Mouse (Mus musculus) cerebellum, adult 2 months (tissue): ENCODE results near the gene Utp20.

Experiments
- CTCF ChIP-seq: fragments of 200-500 bp; IDR thresholded peaks from 2 replicates; pipeline ENCODE4 v1.5.1; 2011; ENCODE audit warnings: low read depth, mild to moderate bottlenecking, control low read depth, low read length, moderate library complexity, borderline replicate concordance; ENCODE audit not compliant: insufficient read depth
- POLR2A ChIP-seq: fragments of 200-500 bp; IDR thresholded peaks from 2 replicates; pipeline ENCODE4 v1.6.1; 2011; ENCODE audit warnings: low read length, control low read depth, borderline replicate concordance; ENCODE audit not compliant: insufficient read depth

DNA sequence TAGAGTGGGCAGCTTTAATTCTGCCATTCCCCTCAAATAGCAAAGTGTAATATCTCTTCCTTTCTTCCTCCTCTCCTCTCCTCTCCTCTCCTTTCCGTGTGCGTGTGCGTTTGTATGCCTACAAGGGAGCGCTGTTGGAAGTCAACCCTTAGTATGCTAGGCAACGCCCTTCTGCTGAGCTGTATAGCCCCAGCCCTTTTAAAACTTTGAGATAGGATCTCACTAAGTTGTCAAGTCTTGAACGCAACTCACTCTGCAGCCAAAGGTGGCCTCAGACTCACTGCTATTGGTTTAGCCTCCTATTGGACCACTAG is 94.3 kb downstream of the Utp20 start:
- TF ChIP-seq CTCF = no peak
- TF ChIP-seq POLR2A = no peak
